Mouse (Mus musculus) liver, embryonic 12.5 days (tissue): ENCODE results near the gene Map2k5. TPM values are rescaled to one million over a fixed set of nuclear protein-coding genes. Genes with fewer than 3 reads are reported as not detected.

Experiments used
- ATAC-seq: fragments of 200-750 bp; cut with Nextera tagmentation; 2 replicates; pipeline ENCODE4 v1.8.0; 2017; ENCODE audit warnings: moderate number of reproducible peaks, mild to moderate bottlenecking, moderate library complexity
- H3K27ac ChIP-seq: fragments of 300-500 bp; sonication (generic); 2 replicates; pipeline ENCODE4 v1.5.1; 2016; ENCODE audit warnings: mild to moderate bottlenecking
- H3K27me3 ChIP-seq: fragments of 300-500 bp; sonication (generic); replicated peaks from 2 replicates; pipeline ENCODE4 v1.6.1; 2016; ENCODE audit warnings: mild to moderate bottlenecking, moderate library complexity
- H3K36me3 ChIP-seq: fragments of 300-500 bp; sonication (generic); 2 replicates; pipeline ENCODE4 v1.6.1; 2016; ENCODE audit warnings: mild to moderate bottlenecking, moderate library complexity
- H3K4me1 ChIP-seq: fragments of 300-500 bp; sonication (generic); 2 replicates; pipeline ENCODE4 v1.6.1; 2016
- H3K4me2 ChIP-seq: fragments of 300-500 bp; sonication (generic); 2 replicates; pipeline ENCODE4 v1.6.1; 2016; ENCODE audit warnings: mild to moderate bottlenecking, moderate library complexity
- H3K4me3 ChIP-seq: fragments of 300-500 bp; sonication (generic); 2 replicates; pipeline ENCODE4 v1.5.1; 2016; ENCODE audit warnings: mild to moderate bottlenecking, moderate library complexity
- H3K9ac ChIP-seq: fragments of 300-500 bp; sonication (generic); 2 replicates; pipeline ENCODE4 v1.6.1; 2016; ENCODE audit warnings: mild to moderate bottlenecking, moderate library complexity
- H3K9me3 ChIP-seq: fragments of 300-500 bp; sonication (generic); replicated peaks from 2 replicates; pipeline ENCODE4 v1.6.1; 2016; ENCODE audit warnings: mild to moderate bottlenecking, moderate library complexity
- WGBS: fragments of 180-500 bp; shearing (Covaris S2); methylation state at CpG from one replicate; pipeline ENCODE4 v1.1.7; 2016; ENCODE audit not compliant: insufficient replicate concordance; 5-methylcytosine and 5-hydroxymethylcytosine counted together
- polyA plus RNA-seq: library from polyadenylated mRNA; unstranded; fragments of >200 nt; fragmentation: Nextera tagmentation; extraction: Ambion mirVana; gene quantifications from 2 replicates; pipeline ENCODE4 v1.2.1, GENCODE M21; 2016

Gene Map2k5
- polyA plus RNA-seq, 1 experiment from 2014 or later: 16.7 TPM

- no peak for ATAC-seq
- 0 out of 2 replicates have a peak overlapping the region, but pooled peaks have one; percentile 28 for H3K4me2 ChIP-seq
- no peak overlapping the region for H3K4me3 ChIP-seq
Observed at GRCm38 (mm10) chr9:63142335-63143036, 235.2 kb downstream of the Map2k5 start.

GRCm38 (mm10) chr9:63141641-63142334 is 235.9 kb downstream of the Map2k5 start:
- no peak for ATAC-seq
- Histone ChIP-seq H3K9me3 (no peaks in the 10 kb centered on the region), H3K36me3 (no peaks in the 10 kb centered on the region), H3K4me3 (no peak overlapping the region), H3K27me3 (peaks cover 100% of the 10 kb centered on the region), H3K9ac (no peak overlapping the region), H3K4me1 (peaks cover 26% of the 10 kb centered on the region), H3K27ac (no peak overlapping the region), H3K4me2 (no peak overlapping the region)
- WGBS: 2% methylated on average over 24 of the region's 24 CpGs

More at GRCm38 (mm10) chr9:63142335-63143036, 235.2 kb downstream of the Map2k5 start:
- Histone ChIP-seq H3K27ac (no peak overlapping the region), H3K36me3 (no peaks in the 10 kb centered on the region), H3K9ac (no peak overlapping the region), H3K4me1 (peaks cover 28% of the 10 kb centered on the region), H3K9me3 (no peaks in the 10 kb centered on the region), H3K27me3 (peaks cover 100% of the 10 kb centered on the region)
- WGBS: 2% methylated on average over 42 of the region's 42 CpGs

GRCm38 (mm10) chr9:63140211-63140610 is 237.5 kb downstream of the Map2k5 start:
- ATAC-seq: no peak
- Histone ChIP-seq H3K9ac (no peak overlapping the region), H3K9me3 (no peaks in the 10 kb centered on the region), H3K36me3 (no peaks in the 10 kb centered on the region), H3K4me2 (no peak overlapping the region), H3K27ac (no peak overlapping the region), H3K27me3 (peaks cover 100% of the 10 kb centered on the region), H3K4me3 (no peak overlapping the region), H3K4me1 (peaks cover 16% of the 10 kb centered on the region)
- WGBS: 7% methylated on average over 9 of the region's 9 CpGs

- Histone ChIP-seq H3K4me2 (no peak overlapping the region), H3K9ac (no peak overlapping the region), H3K36me3 (no peaks in the 10 kb centered on the region), H3K27me3 (peaks cover 100% of the 10 kb centered on the region), H3K9me3 (no peaks in the 10 kb centered on the region), H3K27ac (no peak overlapping the region), H3K4me1 (peaks cover 12% of the 10 kb centered on the region; the same call in 1 of the 2 replicates), H3K4me3 (no peak overlapping the region)
- no peak for ATAC-seq
- 6% methylated on average over 17 of the region's 17 CpGs for WGBS
Observed at GRCm38 (mm10) chr9:63139661-63140060, 238.0 kb downstream of the Map2k5 start.

GRCm38 (mm10) chr9:63138481-63138967 is 239.2 kb downstream of the Map2k5 start:
- no peaks in the 10 kb centered on the region for H3K9me3 ChIP-seq
- no peak overlapping the region for H3K27ac ChIP-seq
- H3K27me3 ChIP-seq: peaks cover 100% of the 10 kb centered on the region
- 1% methylated on average over 31 of the region's 31 CpGs for WGBS
- no peaks in the 10 kb centered on the region for H3K36me3 ChIP-seq
- ATAC-seq: no peak
- no peak overlapping the region for H3K9ac ChIP-seq
- peak overlapping the region; percentile 18 for H3K4me3 ChIP-seq
- peaks cover 17% of the 10 kb centered on the region for H3K4me1 ChIP-seq
- H3K4me2 ChIP-seq: peak overlapping the region; percentile 32

GRCm38 (mm10) chr9:63137615-63137915 is 240.1 kb downstream of the Map2k5 start:
- Histone ChIP-seq H3K4me3 (no peak overlapping the region), H3K4me1 (peaks cover 20% of the 10 kb centered on the region), H3K36me3 (no peaks in the 10 kb centered on the region), H3K9me3 (no peaks in the 10 kb centered on the region), H3K27ac (no peak overlapping the region), H3K9ac (no peak overlapping the region), H3K4me2 (no peak overlapping the region), H3K27me3 (peaks cover 98% of the 10 kb centered on the region)
- no peak for ATAC-seq
- WGBS: 6% methylated on average over 6 of the region's 6 CpGs

GRCm38 (mm10) chr9:63136756-63137614 is 240.7 kb downstream of the Map2k5 start:
- 4% methylated on average over 19 of the region's 19 CpGs for WGBS
- Histone ChIP-seq H3K9ac (no peak overlapping the region), H3K4me2 (no peak overlapping the region), H3K36me3 (no peaks in the 10 kb centered on the region), H3K27me3 (peaks cover 98% of the 10 kb centered on the region), H3K9me3 (no peaks in the 10 kb centered on the region), H3K27ac (no peak overlapping the region), H3K4me1 (peaks cover 21% of the 10 kb centered on the region), H3K4me3 (no peak overlapping the region)
- no peak for ATAC-seq

- no peaks in the 10 kb centered on the region for H3K36me3 ChIP-seq
- ATAC-seq: no peak
- no peak overlapping the region for H3K4me2 ChIP-seq
- no peak overlapping the region for H3K9ac ChIP-seq
- H3K27me3 ChIP-seq: peaks cover 98% of the 10 kb centered on the region
- H3K9me3 ChIP-seq: no peaks in the 10 kb centered on the region
- H3K27ac ChIP-seq: no peak overlapping the region
- peaks cover 24% of the 10 kb centered on the region for H3K4me1 ChIP-seq
- WGBS: 6% methylated on average over 8 of the region's 8 CpGs
- no peak overlapping the region for H3K4me3 ChIP-seq
Observed at GRCm38 (mm10) chr9:63136241-63136640, 241.5 kb downstream of the Map2k5 start.

GRCm38 (mm10) chr9:63135801-63136200 is 241.9 kb downstream of the Map2k5 start:
- Histone ChIP-seq H3K4me2 (peak overlapping the region; percentile 45), H3K27me3 (peaks cover 98% of the 10 kb centered on the region), H3K4me3 (peak overlapping the region; percentile 9; the same call in 1 of the 2 replicates), H3K36me3 (no peaks in the 10 kb centered on the region), H3K9ac (no peak overlapping the region), H3K9me3 (no peaks in the 10 kb centered on the region), H3K27ac (no peak overlapping the region), H3K4me1 (peaks cover 24% of the 10 kb centered on the region)
- WGBS: 1% methylated on average over 16 of the region's 16 CpGs
- no peak for ATAC-seq

- WGBS: 6% methylated on average over 11 of the region's 11 CpGs
- Histone ChIP-seq H3K4me3 (peak overlapping the region; percentile 9; the same call in 1 of the 2 replicates), H3K27ac (no peak overlapping the region), H3K9ac (no peak overlapping the region), H3K36me3 (no peaks in the 10 kb centered on the region), H3K27me3 (peaks cover 93% of the 10 kb centered on the region), H3K4me2 (peak overlapping the region; percentile 45), H3K9me3 (no peaks in the 10 kb centered on the region), H3K4me1 (peaks cover 24% of the 10 kb centered on the region)
- no peak for ATAC-seq
Observed at GRCm38 (mm10) chr9:63135356-63135755, 242.3 kb downstream of the Map2k5 start.

GRCm38 (mm10) chr9:63133659-63134058 is 244.0 kb downstream of the Map2k5 start:
- H3K4me2 ChIP-seq: peak overlapping the region; percentile 66
- H3K36me3 ChIP-seq: no peaks in the 10 kb centered on the region
- peaks cover 76% of the 10 kb centered on the region for H3K27me3 ChIP-seq
- H3K9me3 ChIP-seq: no peaks in the 10 kb centered on the region
- H3K9ac ChIP-seq: no peak overlapping the region; the same call in 1 of the 2 replicates
- H3K27ac ChIP-seq: no peak overlapping the region
- WGBS: 10% methylated on average over 6 of the region's 6 CpGs
- H3K4me1 ChIP-seq: peaks cover 23% of the 10 kb centered on the region
- peak overlapping the region; percentile 38 for H3K4me3 ChIP-seq
- no peak for ATAC-seq
